Mouse (Mus musculus) cerebellum, adult 2 months (tissue): ENCODE results near the gene Olfr578.

Experiments
- CTCF ChIP-seq: fragments of 200-500 bp; IDR thresholded peaks from 2 replicates; pipeline ENCODE4 v1.5.1; 2011; ENCODE audit warnings: low read depth, mild to moderate bottlenecking, control low read depth, low read length, moderate library complexity, borderline replicate concordance; ENCODE audit not compliant: insufficient read depth
- POLR2A ChIP-seq: fragments of 200-500 bp; IDR thresholded peaks from 2 replicates; pipeline ENCODE4 v1.6.1; 2011; ENCODE audit warnings: low read length, control low read depth, borderline replicate concordance; ENCODE audit not compliant: insufficient read depth

DNA sequence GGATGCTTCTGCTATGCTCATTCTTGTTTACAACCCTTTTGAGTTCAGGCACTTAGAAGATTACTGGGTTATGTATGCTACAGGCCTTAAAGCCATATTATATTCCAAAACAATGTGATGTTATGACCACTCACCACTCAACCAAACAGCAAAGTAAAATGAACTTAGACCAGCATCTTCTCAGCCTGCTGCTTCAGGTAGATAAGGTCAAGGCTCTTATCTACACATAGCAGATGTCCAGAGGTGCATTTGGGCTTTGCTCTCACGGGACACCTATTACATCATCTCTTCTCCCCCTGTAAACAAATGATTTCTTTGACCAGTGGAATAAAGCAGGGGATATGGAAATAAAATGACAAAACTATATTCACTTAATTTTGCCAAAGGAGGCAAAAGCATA is 30.5 kb downstream of the Olfr578 start, which contains the start of gene Olfr575:
- TF ChIP-seq CTCF (no peak), POLR2A (no peak)
